Mouse (Mus musculus) C2C12 (cell line): ENCODE measurements around the gene Rap2c. TPM values are rescaled to one million over a fixed set of nuclear protein-coding genes. Genes with fewer than 3 reads are reported as not detected.

Source experiments
- H3K27me3 ChIP-seq: one replicate; pipeline ENCODE4 v1.6.1; 2011; ENCODE audit not compliant: control insufficient read depth, insufficient read depth, insufficient read length
- H3K36me3 ChIP-seq: one replicate; pipeline ENCODE4 v1.6.1; 2011; ENCODE audit not compliant: control insufficient read depth, insufficient read depth
- H3K4me3 ChIP-seq: one replicate; pipeline ENCODE4 v1.5.1; 2011; ENCODE audit warnings: mild to moderate bottlenecking, control low read depth; ENCODE audit not compliant: poor library complexity, insufficient read depth, severe bottlenecking
- H3K79me2 ChIP-seq: one replicate; pipeline ENCODE4 v1.6.1; 2011; ENCODE audit not compliant: control insufficient read depth, insufficient read depth
- H3K79me3 ChIP-seq: one replicate; pipeline ENCODE4 v1.6.1; 2011; ENCODE audit warnings: low read depth, control low read depth
- H3ac ChIP-seq: one replicate; pipeline ENCODE3; 2011; ENCODE audit warnings: low read depth; ENCODE audit not compliant: control insufficient read depth, insufficient read length
- CEBPB ChIP-seq: IDR thresholded peaks from one replicate; pipeline ENCODE4 v1.6.1; 2011; ENCODE audit warnings: low read depth, mild to moderate bottlenecking, control low read depth, moderate library complexity
- CTCF ChIP-seq: IDR thresholded peaks from one replicate; pipeline ENCODE4 v1.5.1; 2011; ENCODE audit not compliant: control insufficient read depth, insufficient read depth, insufficient read length
- FOSL1 ChIP-seq: IDR thresholded peaks from one replicate; pipeline ENCODE4 v1.8.0; 2011; ENCODE audit warnings: mild to moderate bottlenecking, low read length; ENCODE audit not compliant: poor library complexity, insufficient read depth, severe bottlenecking
- MAX ChIP-seq: IDR thresholded peaks from one replicate; pipeline ENCODE4 v1.6.1; 2011; ENCODE audit warnings: mild to moderate bottlenecking, control low read depth
- MYOD1 ChIP-seq: IDR thresholded peaks from one replicate; pipeline ENCODE4 v1.6.1; 2011; ENCODE audit warnings: low read depth; ENCODE audit not compliant: control insufficient read depth, insufficient read length
- MYOG ChIP-seq: IDR thresholded peaks from one replicate; pipeline ENCODE4 v1.6.1; 2011; ENCODE audit not compliant: control insufficient read depth, insufficient read length; ENCODE audit errors: extremely low read depth
- USF1 ChIP-seq: IDR thresholded peaks from one replicate; pipeline ENCODE4 v1.6.1; 2011; ENCODE audit warnings: low read depth, mild to moderate bottlenecking, control low read depth, moderate library complexity
- polyA plus RNA-seq: library from polyadenylated mRNA; unstranded; fragments of >200 nt; fragmentation: generic; extraction: Trizol; gene quantifications from one replicate; pipeline ENCODE4 v1.2.1, GENCODE M21; 2012; ENCODE audit warnings: missing spikeins

Gene Rap2c
- polyA plus RNA-seq, 1 experiment, result 6.9 TPM

- no peaks in the 10 kb centered on the region for H3K27me3 ChIP-seq
- peak overlapping the region; percentile 42 for H3K4me3 ChIP-seq
- peaks cover 32% of the 10 kb centered on the region for H3K79me2 ChIP-seq
- TF ChIP-seq MYOD1 (no peak), MAX (no peak), MYOG (no peak), CTCF (no peak), FOSL1 (no peak), USF1 (no peak), CEBPB (no peak)
- H3K36me3 ChIP-seq, result peaks cover 12% of the 10 kb centered on the region
- peak overlapping the region; percentile 35 for H3ac ChIP-seq
- H3K79me3 ChIP-seq, result peaks cover 21% of the 10 kb centered on the region
Observed at GRCm38 (mm10) chrX:51016926-51017325, 892 bp downstream of the Rap2c start.

- Histone ChIP-seq H3K36me3 (peaks cover 15% of the 10 kb centered on the region), H3K4me3 (no peak overlapping the region), H3K79me3 (peaks cover 16% of the 10 kb centered on the region), H3K27me3 (no peaks in the 10 kb centered on the region), H3ac (no peak overlapping the region), H3K79me2 (peaks cover 26% of the 10 kb centered on the region)
- TF ChIP-seq MYOG (no peak), USF1 (no peak), MAX (no peak), FOSL1 (no peak), CTCF (no peak), MYOD1 (no peak), CEBPB (no peak)
Observed at GRCm38 (mm10) chrX:51012280-51012679, 5.5 kb downstream of the Rap2c start.

GRCm38 (mm10) chrX:51010323-51010722, 7.5 kb downstream of the Rap2c start:
- Histone ChIP-seq H3K79me3 (no peaks in the 10 kb centered on the region), H3K27me3 (no peaks in the 10 kb centered on the region), H3K36me3 (peaks cover 15% of the 10 kb centered on the region), H3K4me3 (no peak overlapping the region), H3ac (no peak overlapping the region), H3K79me2 (peaks cover 7% of the 10 kb centered on the region)
- TF ChIP-seq USF1 (no peak), CEBPB (no peak), FOSL1 (no peak), MAX (no peak), MYOG (no peak), MYOD1 (no peak), CTCF (no peak)

- peaks cover 5% of the 10 kb centered on the region for H3K36me3 ChIP-seq
- no peaks in the 10 kb centered on the region for H3K27me3 ChIP-seq
- H3K4me3 ChIP-seq, result no peak overlapping the region
- TF ChIP-seq USF1, result no peak
- no peak for TF ChIP-seq CEBPB
- TF ChIP-seq MYOD1, result no peak
- no peak for TF ChIP-seq CTCF
- no peak for TF ChIP-seq FOSL1
- no peak for TF ChIP-seq MYOG
- TF ChIP-seq MAX, result no peak
- H3K79me3 ChIP-seq, result no peaks in the 10 kb centered on the region
- H3ac ChIP-seq, result no peak overlapping the region
- H3K79me2 ChIP-seq, result no peaks in the 10 kb centered on the region
Observed at GRCm38 (mm10) chrX:51000791-51001190, 17.0 kb downstream of the Rap2c start.

- Histone ChIP-seq H3K4me3 (no peak overlapping the region), H3K79me2 (no peaks in the 10 kb centered on the region), H3K79me3 (no peaks in the 10 kb centered on the region), H3K27me3 (no peaks in the 10 kb centered on the region), H3ac (no peak overlapping the region), H3K36me3 (no peaks in the 10 kb centered on the region)
- no peak for TF ChIP-seq CEBPB
- no peak for TF ChIP-seq FOSL1
- TF ChIP-seq MYOD1, result no peak
- no peak for TF ChIP-seq MYOG
- TF ChIP-seq USF1, result no peak
- TF ChIP-seq CTCF, result no peak
- no peak for TF ChIP-seq MAX
Observed at GRCm38 (mm10) chrX:50995310-50995709, 22.5 kb downstream of the Rap2c start.

GRCm38 (mm10) chrX:50991324-50991723, 26.5 kb downstream of the Rap2c start:
- no peak overlapping the region for H3K4me3 ChIP-seq
- H3K79me2 ChIP-seq, result no peaks in the 10 kb centered on the region
- TF ChIP-seq FOSL1, result no peak
- TF ChIP-seq CEBPB, result no peak
- no peak for TF ChIP-seq CTCF
- TF ChIP-seq MYOG, result no peak
- TF ChIP-seq MAX, result no peak
- TF ChIP-seq MYOD1, result no peak
- TF ChIP-seq USF1, result no peak
- no peaks in the 10 kb centered on the region for H3K79me3 ChIP-seq
- H3K27me3 ChIP-seq, result no peaks in the 10 kb centered on the region
- no peak overlapping the region for H3ac ChIP-seq
- no peaks in the 10 kb centered on the region for H3K36me3 ChIP-seq
